Mouse (Mus musculus): ENCODE measurements at regions not wholly inside any gene's neighbourhood (a gene's known extent, or its start where the extent isn't known, plus 50 kb on each side); places are given as distances from the start of the nearest gene placed in this dataset.
A peak's percentile ranks its signal among the peaks of the same experiment; 100 is the strongest.

DNA sequence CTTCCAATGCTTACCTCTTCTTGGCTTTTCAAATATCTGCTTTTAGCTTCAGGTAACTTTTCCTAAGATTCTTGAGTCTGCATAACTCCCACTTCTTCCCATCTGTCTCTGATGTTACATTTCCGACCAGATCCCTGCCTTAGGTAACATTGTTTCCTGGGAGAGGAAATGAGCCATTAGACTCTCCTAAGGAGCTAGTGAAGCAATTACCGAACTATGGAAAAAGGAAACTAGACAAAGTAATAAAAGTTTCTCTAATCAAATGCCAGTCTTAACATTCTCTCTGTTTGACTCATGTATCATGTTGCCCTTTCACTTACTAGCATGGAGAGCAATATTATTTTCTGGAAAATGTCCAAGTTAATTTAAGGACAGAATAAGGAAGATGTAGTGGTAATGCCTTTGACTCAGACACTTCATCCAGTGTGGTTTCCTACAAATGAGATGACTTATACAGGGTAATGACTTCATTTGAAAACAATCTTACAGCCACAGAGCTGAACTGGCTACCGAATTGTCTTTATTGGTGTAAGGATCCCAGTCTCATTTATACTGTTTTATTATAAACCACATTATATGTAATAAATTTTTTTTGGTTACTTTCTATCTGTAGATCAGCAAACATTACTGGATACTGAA lies 263.8 kb upstream of the Fam84a start:
- DNase-seq (ENCODE audit: low spot score in 2 of 2): no peak

DNA sequence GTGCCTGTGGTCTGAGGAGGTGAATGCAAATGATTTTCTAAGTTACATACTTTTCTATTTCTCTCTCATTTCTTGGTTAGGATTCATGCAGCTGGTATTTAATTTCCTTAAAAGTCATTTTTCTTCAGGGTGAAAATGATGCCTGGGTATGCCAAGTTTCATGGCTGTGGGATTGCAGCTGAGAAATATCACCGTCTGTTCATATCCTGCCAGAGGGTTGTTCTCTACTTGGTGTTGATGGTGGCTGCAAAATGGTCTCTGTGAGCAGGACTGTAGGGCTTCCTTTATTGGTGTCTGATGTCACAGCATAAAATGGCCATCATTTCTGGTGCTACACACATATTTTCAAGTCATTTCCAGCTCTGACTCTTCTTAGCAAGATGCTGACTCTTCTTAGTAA lies 259.2 kb upstream of the Fam84a start:
- no peak for DNase-seq (ENCODE audit: low spot score in 2 of 2)

DNA sequence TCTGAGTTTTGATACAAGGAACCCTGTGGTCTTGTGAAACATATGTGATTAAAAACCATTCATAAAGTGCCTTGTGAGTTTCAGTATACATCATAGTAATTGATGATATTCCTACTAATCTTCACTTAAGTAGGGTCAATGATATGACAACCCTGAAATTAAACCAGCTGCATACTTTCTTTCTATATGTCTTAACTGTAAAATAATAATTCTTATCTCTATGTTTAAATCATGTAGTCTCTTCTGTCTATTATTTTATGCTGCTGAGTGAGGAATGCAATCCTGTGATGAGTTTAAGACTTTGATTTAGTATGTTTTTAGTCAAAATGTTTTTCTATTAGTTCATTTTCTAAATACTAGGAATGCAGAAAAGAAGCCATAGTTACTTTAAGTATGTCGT lies 253.9 kb upstream of the Fam84a start:
- no peak for DNase-seq (ENCODE audit: low spot score in 2 of 2)

DNA sequence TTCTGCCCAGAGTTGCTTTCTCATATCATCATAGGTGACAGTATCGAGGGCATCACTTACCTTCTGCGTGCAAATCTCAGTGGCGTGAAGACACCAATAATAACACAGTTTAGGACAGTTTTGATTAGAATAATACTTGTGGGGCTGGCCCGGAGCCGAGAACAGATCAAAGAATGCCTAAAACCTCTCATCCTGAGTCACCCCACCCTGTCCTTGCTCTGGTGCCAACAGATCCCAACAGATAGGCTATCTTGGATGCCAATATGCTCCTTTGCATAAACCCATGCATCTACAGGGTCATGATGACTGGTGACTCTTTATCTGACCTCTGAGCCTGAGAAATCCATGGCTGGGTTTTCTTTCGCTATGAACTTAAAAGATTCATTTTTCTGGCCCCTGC lies 224.4 kb upstream of the Fam84a start:
- no peak for DNase-seq (ENCODE audit: low spot score in 2 of 2)

DNA sequence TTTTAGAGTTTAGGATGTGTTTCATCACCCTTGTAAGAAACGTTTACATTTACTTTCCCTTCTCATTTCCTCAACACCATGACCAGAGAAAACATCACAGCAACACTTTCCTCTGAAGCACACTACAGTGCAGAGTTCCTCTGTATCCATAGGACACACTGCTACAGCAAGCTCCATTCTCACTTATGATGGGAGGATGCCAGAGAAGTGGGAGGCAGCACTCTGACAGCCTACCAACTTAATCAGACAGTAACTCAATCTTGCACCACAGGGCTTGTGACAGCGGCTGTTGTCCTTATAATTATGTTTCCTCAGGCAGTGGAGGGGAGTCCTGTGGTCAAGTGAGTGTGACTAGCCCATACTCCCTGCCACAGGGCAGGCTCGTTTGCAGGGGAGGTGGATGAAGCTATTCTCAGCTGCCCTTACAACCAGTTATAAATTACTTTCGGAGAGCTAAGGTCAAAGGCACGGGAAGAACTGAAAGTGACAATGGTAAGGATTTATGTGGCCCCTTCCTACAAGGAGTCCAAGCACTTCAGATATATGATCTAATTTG lies 186.5 kb upstream of the Fam84a start:
- no peak for DNase-seq (ENCODE audit: low spot score in 2 of 2)

DNA sequence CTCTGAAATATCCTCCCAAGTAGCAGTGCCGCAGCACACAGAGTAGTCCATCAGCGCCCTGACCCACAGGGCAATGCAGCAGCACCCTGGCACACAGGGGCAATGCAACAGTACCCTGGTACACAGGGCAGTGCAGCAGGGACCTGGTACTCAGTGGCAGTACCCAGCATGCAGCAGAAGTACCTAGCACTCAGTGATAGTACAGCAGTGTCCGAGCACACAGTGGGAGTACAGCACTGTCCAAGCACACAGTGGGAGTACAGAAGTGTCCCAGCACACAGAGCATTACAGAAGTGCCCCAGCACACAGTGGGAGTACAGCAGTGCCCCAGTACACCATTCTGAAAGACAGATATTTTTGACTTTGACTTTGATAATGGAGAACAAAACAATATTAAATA lies 186.0 kb upstream of the Fam84a start:
- no peak for DNase-seq (ENCODE audit: low spot score in 2 of 2)

DNA sequence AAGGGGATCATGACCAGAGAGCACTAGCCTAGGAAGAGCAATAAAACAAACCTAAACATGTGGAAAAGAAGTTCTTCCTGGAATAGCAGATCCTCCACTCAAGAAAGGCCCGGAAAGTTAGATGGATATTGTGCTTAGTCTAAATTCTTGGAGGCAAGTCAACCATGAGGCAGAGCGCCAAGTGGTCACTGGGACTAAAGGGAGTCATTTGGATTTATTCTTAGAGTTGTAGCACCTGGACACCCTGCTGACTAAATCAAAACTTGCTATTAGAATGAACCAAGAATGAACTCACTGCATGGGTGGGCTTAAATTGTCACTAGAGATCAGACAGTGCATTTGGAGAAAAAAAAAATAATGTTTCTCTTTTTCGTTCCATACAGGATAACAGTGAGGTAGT lies 166.8 kb upstream of the Fam84a start:
- DNase-seq (ENCODE audit: low spot score in 2 of 2): peak in 1 of 2 experiments; percentile 1

DNA sequence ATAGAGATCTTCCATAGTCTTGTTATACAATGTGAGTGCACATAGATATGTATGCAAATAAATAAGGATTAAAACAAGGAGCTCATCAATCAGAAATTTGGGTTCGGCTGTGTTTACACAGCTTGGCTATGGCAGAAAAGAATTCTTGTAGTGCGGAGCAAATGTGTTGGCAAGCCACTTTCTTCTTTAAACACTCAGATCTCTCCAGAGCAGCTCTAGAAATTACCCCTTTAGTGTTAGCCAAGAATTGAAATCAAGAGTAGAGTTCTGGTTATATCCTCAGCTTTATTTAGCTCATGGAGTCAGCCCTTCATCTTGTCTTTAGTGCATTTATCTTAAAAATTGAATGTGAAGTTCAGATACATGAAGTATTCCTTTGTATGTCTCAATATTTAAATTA lies 164.5 kb upstream of the Fam84a start:
- DNase-seq (ENCODE audit: low spot score in 2 of 2): no peak

DNA sequence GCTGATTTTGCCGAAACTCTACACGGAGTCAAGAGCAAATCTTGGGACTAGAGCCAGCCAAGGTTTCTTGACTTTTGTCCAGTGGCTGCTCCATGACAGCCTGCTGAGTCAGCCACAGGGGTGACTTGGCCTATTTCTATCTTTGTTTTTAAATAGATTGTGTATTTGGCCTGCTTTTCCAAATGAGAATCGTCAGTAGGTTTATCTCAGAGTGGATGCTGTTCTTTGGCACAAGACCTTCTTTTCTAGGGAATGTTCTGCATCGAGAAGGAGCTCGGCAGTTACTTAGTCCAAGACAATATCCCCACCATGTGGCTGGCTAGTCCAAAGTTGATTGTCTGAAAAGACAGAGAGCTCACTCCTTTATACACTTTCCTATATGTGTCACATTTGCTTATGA lies 163.9 kb upstream of the Fam84a start:
- peak; percentile 1 to 10 for DNase-seq (ENCODE audit: low spot score in 2 of 2)

DNA sequence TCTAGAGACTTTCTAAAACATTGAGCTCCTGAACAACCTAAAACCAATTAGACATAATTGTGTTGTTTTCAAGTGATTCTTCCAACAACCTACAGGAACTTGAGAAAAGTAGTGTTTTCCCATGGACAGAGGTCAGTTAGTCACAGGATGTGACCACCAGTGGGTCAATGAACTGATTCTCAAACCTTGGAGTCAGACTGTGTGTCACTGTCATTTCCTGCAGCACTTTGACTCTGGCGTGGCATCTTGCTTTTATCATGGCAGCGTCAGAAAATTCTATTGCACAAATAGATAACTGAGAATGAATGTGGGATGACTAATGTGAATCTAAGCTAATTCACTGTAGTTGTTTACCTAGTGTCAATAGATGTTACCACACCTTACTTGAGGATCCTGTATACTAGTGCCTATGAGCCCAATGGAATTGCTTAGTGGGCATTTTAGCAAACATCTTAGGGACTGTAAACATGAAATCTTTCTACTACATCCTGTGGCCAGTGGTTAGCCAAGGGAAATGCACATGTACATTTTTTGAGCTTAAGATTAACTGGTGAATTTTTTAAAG lies 150.6 kb upstream of the Fam84a start:
- no peak for DNase-seq (ENCODE audit: low spot score in 2 of 2)

DNA sequence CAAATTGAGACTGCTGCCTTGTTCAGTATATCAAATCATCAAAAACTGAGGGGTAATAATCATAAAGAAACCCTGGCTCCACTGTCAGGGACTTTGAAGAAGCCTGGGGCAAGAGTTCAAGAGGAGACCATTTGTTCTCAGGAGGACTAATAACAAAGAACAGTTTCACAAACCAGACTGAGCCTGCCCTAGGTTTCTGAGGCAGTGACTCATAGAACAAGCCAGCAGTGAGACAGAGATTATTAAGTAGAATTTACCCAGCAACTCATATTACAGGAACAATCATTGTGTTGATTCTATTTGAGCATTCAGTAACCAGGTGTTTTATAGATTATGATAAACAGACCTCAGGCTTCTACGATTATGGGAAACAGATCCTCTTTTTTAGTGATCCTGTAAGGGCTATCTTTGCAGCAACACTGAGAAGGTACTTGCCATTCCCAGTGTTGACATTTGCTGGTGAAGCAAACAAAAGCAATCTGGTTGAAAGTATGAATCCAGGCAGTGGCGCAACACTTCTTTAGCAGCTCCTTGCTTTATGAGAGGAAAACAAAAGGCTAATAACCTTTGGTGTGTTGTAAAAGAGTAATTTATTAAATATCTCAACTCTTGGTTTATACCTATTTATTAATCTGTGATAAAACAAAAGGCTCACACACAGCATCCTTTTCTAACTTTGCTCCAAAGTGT lies 150.0 kb upstream of the Fam84a start:
- no peak for DNase-seq (ENCODE audit: low spot score in 2 of 2)

DNA sequence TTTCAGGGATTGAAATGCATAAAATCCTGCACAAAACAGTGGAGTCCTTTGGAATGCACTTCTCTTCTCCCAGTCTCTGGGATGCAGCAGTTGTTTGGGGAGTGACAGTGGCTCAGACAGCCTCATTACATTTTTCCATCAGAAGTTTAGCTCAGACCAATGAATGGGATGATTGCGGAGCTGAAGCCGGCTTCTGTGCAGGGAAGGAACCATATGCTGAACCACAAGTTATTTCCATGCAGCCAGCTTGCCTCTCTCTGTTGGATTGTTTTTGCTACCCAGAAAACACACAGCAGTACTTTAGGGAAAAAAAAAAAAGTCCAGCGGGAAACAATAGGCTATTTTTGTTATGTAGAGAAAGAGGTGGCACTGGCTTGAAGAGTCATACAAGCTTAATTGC lies 140.2 kb upstream of the Fam84a start:
- DNase-seq (ENCODE audit: low spot score in 2 of 2): no peak

DNA sequence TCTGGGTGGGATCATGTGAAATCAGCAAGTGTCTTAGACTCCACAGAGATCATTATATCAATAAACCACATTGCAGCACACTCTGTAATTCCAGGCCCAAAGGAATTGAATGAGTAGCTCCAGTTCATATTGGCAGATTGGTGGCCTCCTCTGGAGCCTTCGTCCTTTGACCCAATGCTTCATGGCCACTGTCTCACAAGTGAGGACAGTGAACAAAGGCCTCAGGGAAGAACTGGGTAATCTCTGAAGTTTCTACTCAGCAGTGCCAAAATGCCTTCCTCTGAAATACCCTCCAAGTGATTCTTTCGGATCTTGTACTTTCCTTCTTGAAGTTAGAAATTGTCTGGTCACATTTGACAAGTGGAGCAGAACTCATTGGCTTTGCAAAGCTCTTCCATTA lies 135.8 kb upstream of the Fam84a start:
- no peak for DNase-seq (ENCODE audit: low spot score in 2 of 2)

DNA sequence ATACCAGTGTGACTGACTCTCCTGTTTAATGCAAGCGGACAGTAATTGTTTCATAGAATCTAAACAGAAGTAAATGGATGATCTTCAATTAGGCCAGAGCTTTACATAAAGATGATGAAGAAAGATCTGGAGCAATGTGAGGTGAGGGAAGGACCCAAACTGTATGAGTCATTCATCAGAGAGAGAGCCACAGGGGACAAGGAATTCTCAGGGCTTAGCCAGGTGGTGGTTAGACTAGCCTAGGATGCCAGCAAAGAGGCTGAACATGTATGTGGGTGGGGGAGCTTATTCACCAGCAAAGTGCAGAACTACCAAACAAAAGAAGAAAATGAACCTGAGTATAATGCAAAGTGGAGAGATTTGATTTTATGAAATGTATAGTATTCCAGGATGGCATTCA lies 134.8 kb upstream of the Fam84a start:
- DNase-seq (ENCODE audit: low spot score in 2 of 2): no peak

DNA sequence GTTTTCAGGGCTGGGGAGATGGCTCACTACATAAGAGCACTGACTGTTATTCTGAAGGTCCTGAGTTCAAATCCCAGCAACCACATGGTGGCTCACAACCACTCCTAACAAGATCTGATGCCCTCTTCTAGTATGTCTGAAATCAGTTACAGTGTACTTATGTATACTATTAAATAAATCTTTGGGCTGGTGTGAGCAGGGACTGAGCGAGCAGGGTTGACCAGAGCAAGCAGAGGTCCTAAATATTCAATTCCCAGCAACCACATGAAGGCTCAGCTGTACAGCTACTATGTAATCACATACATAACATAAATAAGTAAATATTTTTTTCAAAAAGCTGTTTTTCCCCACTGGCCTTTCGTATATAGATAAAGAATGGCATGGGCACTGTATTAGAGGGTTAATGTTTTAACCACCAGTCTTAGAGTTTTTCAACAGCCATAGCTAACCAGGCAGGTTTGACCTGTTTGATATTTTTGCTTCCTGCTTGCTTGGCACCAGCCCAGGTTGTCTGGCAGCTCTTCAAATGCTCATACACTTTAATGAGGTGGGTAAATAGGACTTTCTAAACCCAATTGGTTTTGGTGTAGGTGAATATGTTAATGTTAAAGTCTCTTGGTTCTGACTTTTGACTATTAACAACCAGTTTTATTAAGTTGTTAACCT lies 134.1 kb upstream of the Fam84a start:
- no peak for DNase-seq (ENCODE audit: low spot score in 2 of 2)

DNA sequence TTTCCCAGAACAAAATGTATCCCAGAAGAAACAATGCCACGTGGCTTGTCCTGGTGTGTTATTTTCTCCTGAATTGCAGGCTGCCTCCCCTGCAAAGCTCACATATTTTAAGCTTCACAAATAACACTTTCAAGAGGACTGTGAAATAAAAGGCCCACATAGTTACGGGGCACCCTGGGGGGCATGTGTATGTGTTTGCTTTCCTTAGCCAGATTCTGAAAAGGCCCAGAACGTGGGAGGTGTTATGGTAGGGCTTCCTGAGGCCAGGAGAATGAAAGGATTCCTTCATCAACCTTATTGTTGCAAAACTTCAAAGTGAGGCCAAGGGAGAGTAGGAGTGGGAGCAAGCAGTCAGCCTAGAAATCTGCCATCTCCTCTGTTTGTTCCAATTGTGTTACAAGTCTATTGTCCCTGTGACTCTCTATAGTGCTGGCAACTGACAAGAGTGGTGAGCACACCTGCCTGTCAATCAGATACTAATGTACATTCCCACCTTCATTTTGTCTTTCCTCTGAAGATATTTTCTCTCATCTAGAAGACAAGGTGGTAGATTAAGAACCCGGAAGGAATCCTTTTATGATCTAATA lies 131.3 kb upstream of the Fam84a start:
- no peak for DNase-seq (ENCODE audit: low spot score in 2 of 2)

DNA sequence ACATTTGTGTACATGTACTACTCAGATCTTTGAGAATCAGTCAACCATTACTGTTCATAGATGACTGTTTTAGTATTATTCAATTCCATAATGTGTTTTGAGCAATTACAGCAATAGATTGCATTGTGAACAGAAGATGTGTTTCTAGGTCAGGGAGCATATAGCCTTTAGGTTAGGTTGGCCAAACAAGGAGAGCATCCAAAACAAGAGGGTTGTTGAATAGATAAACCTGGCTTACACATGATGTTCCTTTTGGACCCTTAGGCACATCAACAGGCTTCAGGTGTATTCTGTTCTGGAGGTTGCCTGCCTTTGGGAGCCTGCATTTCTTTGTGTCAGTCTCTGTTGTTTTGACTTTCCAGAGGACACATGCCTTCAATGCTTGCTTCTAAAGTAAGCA lies 123.4 kb upstream of the Fam84a start:
- DNase-seq (ENCODE audit: low spot score in 2 of 2): no peak

DNA sequence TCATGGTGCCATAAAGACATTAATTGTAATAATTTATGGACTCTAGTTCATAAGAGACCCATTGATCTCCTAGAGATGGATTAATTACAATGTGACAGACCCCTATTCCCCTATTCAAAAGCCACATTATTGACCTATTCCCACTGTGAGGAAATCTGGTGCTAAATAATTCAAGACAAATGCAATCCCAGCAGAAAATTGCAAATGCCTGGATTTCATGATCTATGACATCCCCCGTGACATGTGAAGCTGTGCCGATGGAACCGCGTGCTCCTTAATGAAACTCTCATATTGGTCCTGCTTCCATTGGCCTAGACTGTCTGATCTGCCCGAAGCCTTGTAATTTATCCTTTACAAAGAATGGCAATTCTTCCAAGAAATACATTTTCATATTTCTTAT lies 122.9 kb upstream of the Fam84a start:
- DNase-seq (ENCODE audit: low spot score in 2 of 2): no peak

DNA sequence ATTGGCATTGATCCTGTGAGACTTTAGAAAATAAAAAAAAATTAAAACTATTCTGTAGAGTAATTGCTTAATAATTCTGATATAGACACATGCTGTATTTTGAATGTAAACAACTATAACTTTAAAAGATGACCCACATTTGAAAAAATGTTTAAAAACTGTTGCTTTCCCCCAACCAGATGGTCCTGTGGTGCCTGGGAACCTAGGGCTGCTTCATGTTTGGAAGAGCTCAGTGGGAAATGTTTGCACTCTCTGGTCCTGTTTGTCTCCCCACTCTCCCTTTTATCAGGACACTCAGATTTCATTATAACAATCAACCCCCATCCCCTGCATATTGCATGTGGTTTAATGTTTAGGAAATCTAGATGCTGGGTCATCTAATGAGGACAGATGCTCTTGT lies 119.4 kb upstream of the Fam84a start:
- no peak for DNase-seq (ENCODE audit: low spot score in 2 of 2)

DNA sequence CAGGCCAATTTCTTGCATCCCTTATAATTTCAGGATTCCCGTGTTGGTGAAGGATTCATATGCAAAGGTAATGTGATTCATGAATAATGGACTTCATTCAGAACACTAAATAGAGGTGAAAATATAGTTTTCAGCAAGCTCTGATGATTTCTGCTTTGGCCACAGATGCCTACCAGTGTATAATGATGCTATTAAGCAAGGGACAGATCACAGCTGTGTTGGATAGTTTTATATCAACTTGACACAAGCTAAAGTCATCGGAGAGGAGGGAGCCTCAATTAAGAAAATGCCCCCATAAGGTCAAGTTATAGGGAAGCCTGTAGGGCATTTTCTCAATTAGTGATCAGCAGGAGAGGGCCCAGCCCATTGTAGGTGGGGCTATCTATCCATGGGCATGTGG lies 109.2 kb upstream of the Fam84a start:
- no peak for DNase-seq (ENCODE audit: low spot score in 2 of 2)

DNA sequence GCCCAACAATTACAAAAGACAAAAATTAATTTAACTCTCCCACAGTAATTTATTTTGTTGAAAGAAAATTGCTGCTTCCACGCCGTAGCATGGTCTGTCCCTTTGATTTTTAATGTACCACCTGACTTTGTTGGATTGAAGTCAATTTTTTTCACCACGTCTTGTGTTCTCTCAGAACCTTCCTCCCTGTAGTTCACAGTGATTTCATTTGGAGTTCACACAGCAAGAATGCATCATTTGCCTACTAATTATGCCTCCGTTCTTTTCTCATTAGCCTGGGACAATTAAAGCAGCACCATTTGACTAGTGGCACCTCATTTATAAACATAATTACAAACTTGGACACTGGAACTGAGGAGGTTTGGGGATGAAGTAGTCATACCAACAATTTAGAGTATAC lies 108.4 kb upstream of the Fam84a start:
- DNase-seq (ENCODE audit: low spot score in 2 of 2): no peak

DNA sequence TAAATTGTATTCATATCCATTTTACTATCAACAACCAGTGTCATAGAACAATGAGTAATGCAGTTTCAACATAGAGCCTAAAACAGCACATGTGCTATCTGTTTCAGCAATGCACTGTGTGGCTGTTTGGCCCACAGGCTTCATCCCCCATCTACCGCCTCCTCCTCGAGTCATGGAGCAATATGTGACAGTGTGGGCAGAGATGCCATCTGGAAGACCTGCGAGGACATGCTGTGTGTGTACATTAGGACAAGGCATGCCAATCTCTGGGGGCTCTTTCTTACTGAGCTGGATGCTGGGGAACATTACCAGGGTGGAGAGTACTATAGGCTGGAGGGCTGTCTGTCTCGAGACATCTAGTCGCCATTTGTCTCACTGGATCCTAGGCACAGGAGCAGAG lies 101.5 kb upstream of the Fam84a start:
- DNase-seq (ENCODE audit: low spot score in 2 of 2): no peak
